Mouse (Mus musculus) embryonic facial prominence, embryonic 12.5 days (tissue): Measurements from ENCODE around the gene Olfr709-ps1. TPM values are rescaled to one million over a fixed set of nuclear protein-coding genes. Genes with fewer than 3 reads are reported as not detected.

ENCODE experiments used
- polyA plus RNA-seq: library from polyadenylated mRNA; unstranded; fragments of >200 nt; fragmentation: Nextera tagmentation; extraction: Ambion mirVana; gene quantifications from 2 replicates; pipeline ENCODE4 v1.2.1, GENCODE M21; 2016

Olfr709-ps1 gene
- polyA plus RNA-seq, 1 experiment from 2014 or later: not detected

Other genes with a start within 250 kb of the Olfr709-ps1 start
- not detected in 2 replicates for gene Olfr694, start 240.4 kb downstream of the Olfr709-ps1 start, polyA plus RNA-seq
- not detected in 2 replicates for gene Olfr695, start 215.8 kb downstream of the Olfr709-ps1 start, polyA plus RNA-seq
- gene Olfr697, start 189.8 kb downstream of the Olfr709-ps1 start, polyA plus RNA-seq: not detected in 2 replicates
- not detected in 2 replicates for gene Olfr698, start 176.8 kb downstream of the Olfr709-ps1 start, polyA plus RNA-seq
- gene Olfr699, start 139.0 kb downstream of the Olfr709-ps1 start, polyA plus RNA-seq: not detected in 2 replicates
- gene Olfr700, start 123.4 kb downstream of the Olfr709-ps1 start, polyA plus RNA-seq: not detected in 2 replicates
- not detected in 2 replicates for gene Olfr701, start 118.1 kb downstream of the Olfr709-ps1 start, polyA plus RNA-seq
- gene Olfr702, start 98.3 kb downstream of the Olfr709-ps1 start, polyA plus RNA-seq: not detected in 2 replicates
- gene Olfr703, start 88.9 kb downstream of the Olfr709-ps1 start, polyA plus RNA-seq: not detected in 2 replicates
- not detected in 2 replicates for gene Olfr704, start 69.0 kb downstream of the Olfr709-ps1 start, polyA plus RNA-seq
- not detected in 2 replicates for gene Olfr705, start 55.3 kb downstream of the Olfr709-ps1 start, polyA plus RNA-seq
- not detected in 2 replicates for gene Olfr706, start 44.1 kb downstream of the Olfr709-ps1 start, polyA plus RNA-seq
- gene Olfr707, start 31.0 kb downstream of the Olfr709-ps1 start, polyA plus RNA-seq: not detected in 2 replicates
- not detected in 2 replicates for gene Olfr1532-ps1, start 24.2 kb downstream of the Olfr709-ps1 start, polyA plus RNA-seq
- not detected in 2 replicates for gene Olfr710, start 16.1 kb upstream of the Olfr709-ps1 start, polyA plus RNA-seq
- gene Olfr6, start 31.7 kb upstream of the Olfr709-ps1 start, polyA plus RNA-seq: not detected in 2 replicates
- gene Olfr711, start 43.2 kb upstream of the Olfr709-ps1 start, polyA plus RNA-seq: not detected in 2 replicates
- gene Olfr2, start 73.9 kb upstream of the Olfr709-ps1 start, polyA plus RNA-seq: not detected in 2 replicates
- not detected in 2 replicates for gene Olfr713, start 99.0 kb upstream of the Olfr709-ps1 start, polyA plus RNA-seq
- gene Olfr714, start 138.8 kb upstream of the Olfr709-ps1 start, polyA plus RNA-seq: not detected in 2 replicates
- not detected in 2 replicates for gene Olfr17, start 161.0 kb upstream of the Olfr709-ps1 start, polyA plus RNA-seq
- not detected in 2 replicates for gene Olfr715b, start 178.2 kb upstream of the Olfr709-ps1 start, polyA plus RNA-seq
- not detected in 2 replicates for gene Olfr715, start 198.9 kb upstream of the Olfr709-ps1 start, polyA plus RNA-seq
- not detected in 2 replicates for gene Olfr716, start 206.1 kb upstream of the Olfr709-ps1 start, polyA plus RNA-seq
- gene Nlrp14, start 234.8 kb upstream of the Olfr709-ps1 start, polyA plus RNA-seq: not detected in 2 replicates